Mouse (Mus musculus): Measurements from ENCODE around the gene Iqgap2. TPM values are rescaled to one million over a fixed set of nuclear protein-coding genes. Genes with fewer than 3 reads are reported as not detected.

The Iqgap2 gene
- polyA plus RNA-seq, 1 experiment from 2014 or later, result 4.3 TPM

- Histone ChIP-seq H3K27ac (replicated peaks) (no peak overlapping the region), H3K4me2 (no peak overlapping the region), H3K9ac (no peak overlapping the region), H3K36me3 (no peaks in the 10 kb centered on the region), H3K4me3 (no peak overlapping the region), H3K27me3 (no peaks in the 10 kb centered on the region), H3K4me1 (replicated peaks) (no peaks in the 10 kb centered on the region), H3K9me3 (no peaks in the 10 kb centered on the region)
- no peak for ATAC-seq (ENCODE audit: low FRiP score, low read depth)
- WGBS, result 97% methylated on average over 9 of the region's 9 CpGs
Measured at GRCm38 (mm10) chr13:95684656-95685244, 207.0 kb downstream of the Iqgap2 start.

GRCm38 (mm10) chr13:95679491-95679941 is 212.2 kb downstream of the Iqgap2 start:
- Histone ChIP-seq H3K9ac (no peak overlapping the region), H3K36me3 (no peaks in the 10 kb centered on the region), H3K9me3 (no peaks in the 10 kb centered on the region), H3K27ac (replicated peaks) (no peak overlapping the region), H3K4me3 (no peak overlapping the region), H3K4me2 (no peak overlapping the region), H3K27me3 (no peaks in the 10 kb centered on the region), H3K4me1 (replicated peaks) (no peaks in the 10 kb centered on the region)
- no peak for ATAC-seq (ENCODE audit: low FRiP score, low read depth)
- WGBS, result 83% methylated on average over 4 of the region's 4 CpGs

- Histone ChIP-seq H3K9ac (no peak overlapping the region), H3K27me3 (no peaks in the 10 kb centered on the region), H3K4me1 (replicated peaks) (no peaks in the 10 kb centered on the region), H3K9me3 (no peaks in the 10 kb centered on the region), H3K36me3 (no peaks in the 10 kb centered on the region), H3K27ac (replicated peaks) (no peak overlapping the region), H3K4me2 (no peak overlapping the region), H3K4me3 (no peak overlapping the region)
- 90% methylated on average over 5 of the region's 5 CpGs for WGBS
- no peak for ATAC-seq (ENCODE audit: low FRiP score, low read depth)
Measured at GRCm38 (mm10) chr13:95679078-95679477, 212.6 kb downstream of the Iqgap2 start.

- no peak overlapping the region for H3K4me3 ChIP-seq
- H3K27ac ChIP-seq (replicated peaks), result no peak overlapping the region
- H3K36me3 ChIP-seq, result no peaks in the 10 kb centered on the region
- H3K4me1 ChIP-seq (replicated peaks), result no peaks in the 10 kb centered on the region
- no peak for ATAC-seq (ENCODE audit: low FRiP score, low read depth)
- no peaks in the 10 kb centered on the region for H3K9me3 ChIP-seq
- H3K9ac ChIP-seq, result no peak overlapping the region
- no peak overlapping the region for H3K4me2 ChIP-seq
- 96% methylated on average over 7 of the region's 7 CpGs for WGBS
- H3K27me3 ChIP-seq, result no peaks in the 10 kb centered on the region
Measured at GRCm38 (mm10) chr13:95672372-95672771, 219.3 kb downstream of the Iqgap2 start.

GRCm38 (mm10) chr13:95671108-95671897 is 220.4 kb downstream of the Iqgap2 start:
- WGBS, result 86% methylated on average over 9 of the region's 9 CpGs
- Histone ChIP-seq H3K4me2 (no peak overlapping the region), H3K4me3 (no peak overlapping the region), H3K27me3 (no peaks in the 10 kb centered on the region), H3K4me1 (replicated peaks) (no peaks in the 10 kb centered on the region), H3K9ac (no peak overlapping the region), H3K36me3 (no peaks in the 10 kb centered on the region), H3K9me3 (no peaks in the 10 kb centered on the region), H3K27ac (replicated peaks) (no peak overlapping the region)
- ATAC-seq (ENCODE audit: low FRiP score, low read depth), result no peak

- WGBS, result 91% methylated on average over 5 of the region's 5 CpGs
- no peaks in the 10 kb centered on the region for H3K36me3 ChIP-seq
- H3K4me3 ChIP-seq, result no peak overlapping the region
- no peaks in the 10 kb centered on the region for H3K9me3 ChIP-seq
- H3K27me3 ChIP-seq, result no peaks in the 10 kb centered on the region
- ATAC-seq (ENCODE audit: low FRiP score, low read depth), result no peak
- H3K4me1 ChIP-seq (replicated peaks), result no peaks in the 10 kb centered on the region
- H3K9ac ChIP-seq, result no peak overlapping the region
- H3K27ac ChIP-seq (replicated peaks), result no peak overlapping the region
- H3K4me2 ChIP-seq, result no peak overlapping the region
Measured at GRCm38 (mm10) chr13:95670534-95670933, 221.2 kb downstream of the Iqgap2 start.

GRCm38 (mm10) chr13:95667260-95667659 is 224.5 kb downstream of the Iqgap2 start:
- Histone ChIP-seq H3K36me3 (no peaks in the 10 kb centered on the region), H3K9ac (no peak overlapping the region), H3K4me3 (no peak overlapping the region), H3K9me3 (no peaks in the 10 kb centered on the region), H3K4me2 (no peak overlapping the region; the same call in 1 of the 2 replicates), H3K4me1 (replicated peaks) (no peaks in the 10 kb centered on the region), H3K27me3 (no peaks in the 10 kb centered on the region), H3K27ac (replicated peaks) (no peak overlapping the region)
- WGBS, result 23% methylated on average over 7 of the region's 7 CpGs
- no peak for ATAC-seq (ENCODE audit: low FRiP score, low read depth)

- no peak overlapping the region for H3K4me3 ChIP-seq
- no peak overlapping the region for H3K4me2 ChIP-seq
- H3K27ac ChIP-seq (replicated peaks), result no peak overlapping the region
- H3K36me3 ChIP-seq, result no peaks in the 10 kb centered on the region
- whole genome bisulfite sequencing, result 82% methylated on average over 13 of the region's 13 CpGs
- no peak for ATAC-seq (ENCODE audit: low FRiP score, low read depth)
- no peaks in the 10 kb centered on the region for H3K9me3 ChIP-seq
- no peaks in the 10 kb centered on the region for H3K27me3 ChIP-seq
- no peaks in the 10 kb centered on the region for H3K4me1 ChIP-seq (replicated peaks)
- H3K9ac ChIP-seq, result no peak overlapping the region
Measured at GRCm38 (mm10) chr13:95665644-95666356, 225.9 kb downstream of the Iqgap2 start.

- no peak overlapping the region for H3K9ac ChIP-seq
- no peaks in the 10 kb centered on the region for H3K27me3 ChIP-seq
- no peaks in the 10 kb centered on the region for H3K4me1 ChIP-seq (replicated peaks)
- WGBS, result 99% methylated on average over 4 of the region's 4 CpGs
- H3K4me3 ChIP-seq, result no peak overlapping the region
- no peak for ATAC-seq (ENCODE audit: low FRiP score, low read depth)
- no peak overlapping the region for H3K27ac ChIP-seq (replicated peaks)
- no peaks in the 10 kb centered on the region for H3K9me3 ChIP-seq
- no peak overlapping the region for H3K4me2 ChIP-seq
- H3K36me3 ChIP-seq, result no peaks in the 10 kb centered on the region
Measured at GRCm38 (mm10) chr13:95663834-95664233, 227.9 kb downstream of the Iqgap2 start.

GRCm38 (mm10) chr13:95659432-95659831 is 232.3 kb downstream of the Iqgap2 start:
- no peaks in the 10 kb centered on the region for H3K9me3 ChIP-seq
- no peak overlapping the region for H3K9ac ChIP-seq
- no peak for ATAC-seq (ENCODE audit: low FRiP score, low read depth)
- H3K4me1 ChIP-seq (replicated peaks), result peaks cover 6% of the 10 kb centered on the region; the same call in 1 of the 2 replicates
- no peak overlapping the region for H3K4me2 ChIP-seq
- H3K27ac ChIP-seq (replicated peaks), result no peak overlapping the region
- H3K36me3 ChIP-seq, result no peaks in the 10 kb centered on the region
- WGBS, result 88% methylated on average over 7 of the region's 7 CpGs
- no peak overlapping the region for H3K4me3 ChIP-seq
- H3K27me3 ChIP-seq, result no peaks in the 10 kb centered on the region

GRCm38 (mm10) chr13:95657171-95657570 is 234.6 kb downstream of the Iqgap2 start:
- Histone ChIP-seq H3K27ac (replicated peaks) (no peak overlapping the region), H3K4me1 (replicated peaks) (peaks cover 6% of the 10 kb centered on the region; the same call in 1 of the 2 replicates), H3K9ac (no peak overlapping the region), H3K4me3 (no peak overlapping the region), H3K9me3 (no peaks in the 10 kb centered on the region), H3K4me2 (no peak overlapping the region), H3K27me3 (no peaks in the 10 kb centered on the region), H3K36me3 (no peaks in the 10 kb centered on the region)
- 70% methylated on average over 9 of the region's 9 CpGs for WGBS
- no peak for ATAC-seq (ENCODE audit: low FRiP score, low read depth)

- WGBS, result 37% methylated on average over 9 of the region's 9 CpGs
- peak; percentile 59; the same call in 1 of the 2 replicates for ATAC-seq (ENCODE audit: low FRiP score, low read depth)
- H3K4me1 ChIP-seq (replicated peaks), result peaks cover 6% of the 10 kb centered on the region; the same call in 1 of the 2 replicates
- peak overlapping the region; percentile 59; the same call in 1 of the 2 replicates for H3K27ac ChIP-seq (replicated peaks)
- H3K4me2 ChIP-seq, result no peak overlapping the region
- no peaks in the 10 kb centered on the region for H3K27me3 ChIP-seq
- no peak overlapping the region for H3K9ac ChIP-seq
- H3K9me3 ChIP-seq, result no peaks in the 10 kb centered on the region
- H3K36me3 ChIP-seq, result no peaks in the 10 kb centered on the region
- H3K4me3 ChIP-seq, result no peak overlapping the region
Measured at GRCm38 (mm10) chr13:95655284-95655683, 236.4 kb downstream of the Iqgap2 start.

Measured in hindbrain, embryonic 15.5 days (tissue).